Mouse (Mus musculus): ENCODE results near the gene Ppm1b.

GRCm38 (mm10) chr17:84986368-84986767, 29.8 kb downstream of the Ppm1b start:
- TF ChIP-seq CTCF (IDR thresholded peaks at IDR 0.05; ENCODE audit: control insufficient read depth, insufficient read depth, low read length) (no peak), POLR2A (IDR thresholded peaks at IDR 0.05; ENCODE audit: borderline replicate concordance, control insufficient read depth, low read depth, low read length) (no peak)
